Mouse (Mus musculus) midbrain, postnatal 0 days (tissue): ENCODE measurements at regions not wholly inside any gene's neighbourhood (a gene's known extent, or its start where the extent isn't known, plus 50 kb on each side); places are given as distances from the start of the nearest gene placed in this dataset.

ENCODE experiments used
- ATAC-seq: fragments of 200-750 bp; cut with Nextera tagmentation; 2 replicates; pipeline ENCODE4 v1.8.0; 2017; ENCODE audit warnings: moderate number of reproducible peaks, mild to moderate bottlenecking, moderate TSS enrichment, moderate library complexity; ENCODE audit not compliant: low FRiP score
- DNase-seq: peaks from one replicate; pipeline ENCODE4 v3.0.0-alpha.2; 2015; ENCODE audit warnings: low spot score
- H3K27ac ChIP-seq: fragments of 300-500 bp; sonication (generic); 2 replicates; pipeline ENCODE4 v1.5.1; 2014; ENCODE audit warnings: low read depth, mild to moderate bottlenecking, low read length, mixed read lengths
- H3K27me3 ChIP-seq: fragments of 300-500 bp; sonication (generic); 2 replicates; pipeline ENCODE4 v1.6.1; 2014; ENCODE audit warnings: low read length, control low read depth, mixed read lengths; ENCODE audit not compliant: insufficient read depth
- H3K36me3 ChIP-seq: fragments of 300-500 bp; sonication (generic); 2 replicates; pipeline ENCODE4 v1.6.1; 2014; ENCODE audit warnings: low read length, control low read depth, mixed read lengths; ENCODE audit not compliant: insufficient read depth
- H3K4me1 ChIP-seq: fragments of 300-500 bp; sonication (generic); 2 replicates; pipeline ENCODE4 v1.6.1; 2014; ENCODE audit warnings: mild to moderate bottlenecking, control low read depth, antibody characterized with exemption, low read length, mixed read lengths; ENCODE audit not compliant: insufficient read depth
- H3K4me2 ChIP-seq: fragments of 300-500 bp; sonication (generic); 2 replicates; pipeline ENCODE4 v1.6.1; 2014; ENCODE audit warnings: low read depth, mild to moderate bottlenecking, low read length, mixed read lengths; ENCODE audit not compliant: poor library complexity, severe bottlenecking
- H3K4me3 ChIP-seq: fragments of 300-500 bp; sonication (generic); 2 replicates; pipeline ENCODE4 v1.5.1; 2014; ENCODE audit warnings: low read depth, mild to moderate bottlenecking, low read length, moderate library complexity
- H3K9ac ChIP-seq: fragments of 300-500 bp; sonication (generic); replicated peaks from 2 replicates; pipeline ENCODE4 v1.6.1; 2014; ENCODE audit warnings: mild to moderate bottlenecking, low read length, moderate library complexity, mixed read lengths; ENCODE audit not compliant: poor library complexity, severe bottlenecking
- H3K9me3 ChIP-seq: fragments of 300-500 bp; sonication (generic); 2 replicates; pipeline ENCODE4 v1.6.1; 2016; ENCODE audit warnings: low read length, control low read depth
- CTCF ChIP-seq: IDR thresholded peaks from 2 replicates; pipeline ENCODE4 v1.5.1; 2016; ENCODE audit warnings: antibody characterized with exemption, mild to moderate bottlenecking
- WGBS: fragments of 180-500 bp; shearing (Covaris S2); extraction: QIAGEN DNeasy Blood & Tissue Kit; methylation state at CpG from one replicate; pipeline ENCODE4 v1.1.7; 2014; 5-methylcytosine and 5-hydroxymethylcytosine counted together

DNA sequence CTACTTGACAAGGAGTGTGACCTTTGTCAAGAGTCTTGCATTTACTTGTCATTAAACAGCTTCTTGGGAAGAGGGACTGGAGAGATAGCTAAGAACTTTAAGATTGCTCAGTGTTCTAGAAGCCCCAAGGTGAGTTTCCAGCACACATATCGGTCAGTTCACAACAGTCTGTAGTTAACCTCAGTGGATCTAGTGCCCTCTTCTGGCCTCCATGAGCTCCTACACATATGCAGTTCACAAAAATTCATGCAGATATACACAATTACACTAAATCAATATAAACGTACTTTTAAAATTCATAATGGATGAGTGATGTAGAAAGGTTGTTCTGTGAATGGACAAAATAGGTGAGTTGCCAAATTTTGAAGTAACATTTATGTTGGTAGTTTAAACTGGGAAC is 77.1 kb downstream of the Spry2 start:
- Histone ChIP-seq H3K9me3 (no peaks in the 10 kb centered on the region; the same call in 1 of the 2 replicates), H3K4me2 (no peak overlapping the region), H3K4me3 (no peak overlapping the region), H3K27ac (no peak overlapping the region), H3K9ac (no peak overlapping the region), H3K36me3 (no peaks in the 10 kb centered on the region), H3K27me3 (no peaks in the 10 kb centered on the region), H3K4me1 (no peaks in the 10 kb centered on the region)
- TF ChIP-seq CTCF = 0 out of 2 replicates have a peak, but pooled peaks have one; percentile 10
- ATAC-seq = no peak
- no peak for DNase-seq
- 97% methylated on average over 2 of the region's 2 CpGs for WGBS

DNA sequence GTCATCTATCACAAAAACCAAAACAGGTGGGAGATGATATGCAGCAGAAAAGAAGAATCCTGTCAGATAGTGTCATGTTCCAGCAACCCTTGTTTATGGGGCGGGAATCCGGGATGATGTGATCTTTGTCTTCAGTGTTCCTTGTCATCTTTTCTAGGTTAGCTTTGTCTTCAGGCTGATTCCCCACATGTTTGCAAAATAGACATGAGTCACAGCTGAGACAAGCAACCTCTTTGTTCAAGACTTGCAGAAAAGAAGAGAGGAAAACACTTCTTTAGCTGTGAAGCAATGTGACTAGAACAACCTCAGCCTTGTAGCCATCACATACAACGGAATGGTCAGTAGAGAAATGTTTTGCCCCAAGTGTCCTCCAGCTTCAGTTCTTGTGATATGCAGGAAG is 77.8 kb downstream of the Spry2 start:
- no peak overlapping the region for H3K9ac ChIP-seq
- H3K4me2 ChIP-seq = no peak overlapping the region
- H3K27me3 ChIP-seq = no peaks in the 10 kb centered on the region
- ATAC-seq = no peak
- WGBS = 90% methylated on average over 3 of the region's 3 CpGs
- H3K27ac ChIP-seq = no peak overlapping the region
- DNase-seq = no peak
- H3K4me1 ChIP-seq = no peaks in the 10 kb centered on the region
- no peaks in the 10 kb centered on the region for H3K36me3 ChIP-seq
- no peak overlapping the region for H3K4me3 ChIP-seq
- no peaks in the 10 kb centered on the region; the same call in 1 of the 2 replicates for H3K9me3 ChIP-seq
- no peak for TF ChIP-seq CTCF

DNA sequence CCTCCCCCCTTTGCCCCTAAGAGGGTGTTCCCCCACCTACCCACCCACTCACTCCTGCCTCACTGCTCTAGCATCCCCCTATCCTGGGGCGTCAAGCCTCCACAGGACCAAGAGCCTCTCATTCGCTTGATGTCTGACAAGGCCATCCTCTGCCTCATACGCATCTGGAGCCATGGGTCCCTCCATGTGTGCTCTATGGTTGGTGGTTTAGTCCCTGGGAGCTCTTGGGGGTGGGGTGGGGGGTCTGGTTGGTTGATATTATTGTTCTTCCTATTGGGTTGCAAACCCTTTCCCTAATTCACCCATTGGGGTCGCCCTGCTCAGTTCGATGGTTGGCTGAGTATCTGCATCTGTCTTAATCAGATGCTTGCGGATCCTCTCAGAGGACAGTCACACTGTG is 79.1 kb downstream of the Spry2 start:
- no peak overlapping the region for H3K4me2 ChIP-seq
- 89% methylated on average over 6 of the region's 6 CpGs for WGBS
- ATAC-seq = no peak
- H3K9ac ChIP-seq = no peak overlapping the region
- TF ChIP-seq CTCF = no peak
- no peaks in the 10 kb centered on the region; the same call in 1 of the 2 replicates for H3K9me3 ChIP-seq
- H3K4me1 ChIP-seq = no peaks in the 10 kb centered on the region
- H3K27me3 ChIP-seq = no peaks in the 10 kb centered on the region
- no peak overlapping the region for H3K27ac ChIP-seq
- no peaks in the 10 kb centered on the region for H3K36me3 ChIP-seq
- no peak for DNase-seq
- no peak overlapping the region for H3K4me3 ChIP-seq

DNA sequence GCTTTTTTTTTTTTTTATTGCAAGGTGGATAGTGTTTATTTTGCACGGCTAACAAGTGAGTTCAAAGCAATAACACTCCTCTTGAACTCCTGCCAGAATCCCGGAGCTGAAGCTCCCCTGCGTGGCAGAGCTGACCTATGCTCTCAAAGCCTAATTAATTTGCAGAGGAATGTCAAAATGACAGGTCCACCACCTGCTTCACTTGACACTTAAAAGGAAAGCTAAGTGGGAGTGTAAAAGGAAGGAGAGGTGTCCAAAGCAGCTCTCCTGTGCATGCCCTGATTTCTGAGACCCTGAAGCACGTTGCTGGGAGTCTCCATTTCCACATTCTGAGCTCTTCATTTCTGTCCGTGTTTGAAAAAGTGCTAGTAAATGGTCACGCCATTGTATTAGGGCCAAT is 80.8 kb downstream of the Spry2 start:
- H3K27me3 ChIP-seq = no peaks in the 10 kb centered on the region
- ATAC-seq (no peak), DNase-seq (peak; percentile 31)
- no peaks in the 10 kb centered on the region; the same call in 1 of the 2 replicates for H3K9me3 ChIP-seq
- WGBS = 9% methylated on average over 6 of the region's 6 CpGs
- peak overlapping the region; percentile 52 for H3K4me2 ChIP-seq
- H3K4me1 ChIP-seq = no peaks in the 10 kb centered on the region
- no peak for TF ChIP-seq CTCF
- H3K27ac ChIP-seq = no peak overlapping the region
- peak overlapping the region; percentile 42; the same call in 1 of the 2 replicates for H3K9ac ChIP-seq
- H3K4me3 ChIP-seq = peak overlapping the region; percentile 23
- H3K36me3 ChIP-seq = no peaks in the 10 kb centered on the region

DNA sequence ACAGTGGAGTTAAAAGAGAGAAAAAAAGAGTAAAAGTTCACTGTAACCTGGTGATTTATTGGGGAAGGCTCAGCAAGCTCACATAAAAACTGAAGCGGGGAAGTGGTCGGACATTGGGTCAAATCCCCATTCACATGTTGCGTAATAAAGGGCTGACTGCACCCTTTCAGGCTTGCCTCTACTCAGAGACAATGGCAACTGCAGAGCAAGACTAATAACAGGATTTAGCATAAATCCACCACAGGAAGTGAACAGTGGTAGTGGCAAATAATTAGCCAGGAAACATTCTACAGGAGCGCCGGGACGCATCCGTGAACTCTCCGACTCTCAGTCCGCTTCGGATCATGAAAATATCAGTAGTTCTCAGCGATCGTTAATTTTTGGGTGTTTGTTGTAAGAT is 81.3 kb downstream of the Spry2 start:
- H3K36me3 ChIP-seq = no peaks in the 10 kb centered on the region
- no peak overlapping the region for H3K27ac ChIP-seq
- peak overlapping the region; percentile 42; the same call in 1 of the 2 replicates for H3K9ac ChIP-seq
- peak; percentile 11 for DNase-seq
- ATAC-seq = no peak
- H3K27me3 ChIP-seq = no peaks in the 10 kb centered on the region
- no peak for TF ChIP-seq CTCF
- WGBS = 5% methylated on average over 12 of the region's 12 CpGs
- peak overlapping the region; percentile 23 for H3K4me3 ChIP-seq
- H3K4me2 ChIP-seq = peak overlapping the region; percentile 52
- H3K4me1 ChIP-seq = no peaks in the 10 kb centered on the region
- no peaks in the 10 kb centered on the region; the same call in 1 of the 2 replicates for H3K9me3 ChIP-seq

DNA sequence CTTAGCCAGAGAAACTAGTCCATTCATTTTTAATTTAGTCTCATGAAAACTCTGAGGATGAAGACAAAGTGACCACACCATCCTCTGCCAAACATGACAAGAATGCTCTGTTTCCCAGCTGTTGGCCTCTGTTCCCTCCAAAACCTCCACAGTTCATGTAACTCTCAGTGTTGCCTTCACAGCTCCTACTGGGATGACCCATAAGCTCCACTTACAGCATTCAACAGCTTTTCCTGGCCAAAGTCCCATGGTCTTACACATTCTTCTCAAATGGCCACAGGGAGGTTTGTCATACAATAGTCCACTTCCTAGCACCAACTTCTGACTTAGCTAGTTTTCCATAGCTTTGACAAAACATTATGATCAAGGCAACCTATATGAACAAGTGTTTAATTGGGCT is 83.0 kb downstream of the Spry2 start:
- no peaks in the 10 kb centered on the region for H3K36me3 ChIP-seq
- H3K4me3 ChIP-seq = no peak overlapping the region
- H3K9ac ChIP-seq = no peak overlapping the region
- no peaks in the 10 kb centered on the region for H3K4me1 ChIP-seq
- DNase-seq (no peak), ATAC-seq (no peak)
- no peak for TF ChIP-seq CTCF
- no peaks in the 10 kb centered on the region for H3K9me3 ChIP-seq
- no peak overlapping the region for H3K4me2 ChIP-seq
- no peaks in the 10 kb centered on the region for H3K27me3 ChIP-seq
- no peak overlapping the region for H3K27ac ChIP-seq
